Mouse (Mus musculus) stomach, postnatal 0 days (tissue): ENCODE results near the gene Abca6.

Source experiments
- CTCF ChIP-seq: IDR thresholded peaks from 2 replicates; pipeline ENCODE4 v1.5.1; 2016; ENCODE audit warnings: antibody characterized with exemption, low read depth, mild to moderate bottlenecking, moderate library complexity
- EP300 ChIP-seq: optimal IDR thresholded peaks from 2 replicates; pipeline ENCODE3; 2016; ENCODE audit warnings: antibody characterized with exemption

DNA sequence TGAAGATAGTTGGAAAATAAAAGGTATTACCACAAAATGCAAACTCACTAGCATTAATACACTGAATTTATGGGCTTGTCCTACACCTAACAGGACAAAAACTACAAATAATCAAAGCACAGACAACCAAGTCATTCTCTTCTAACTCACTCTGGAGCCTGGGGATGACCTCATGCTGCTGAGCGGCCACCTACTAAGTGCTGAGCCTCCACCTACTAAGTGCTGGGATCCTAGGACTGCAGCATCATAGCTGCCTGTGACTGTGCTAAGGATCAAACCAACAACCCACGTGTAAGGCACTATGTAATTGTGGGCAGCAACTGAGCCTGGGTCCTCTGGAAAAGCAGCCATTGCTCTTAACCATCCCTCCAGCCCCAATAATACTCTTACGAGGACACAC lies 34.8 kb upstream of the Abca6 start:
- TF ChIP-seq CTCF (no peak), EP300 (no peak)
